Mouse (Mus musculus) forebrain, embryonic 13.5 days (tissue): ENCODE measurements around the gene Yaf2. TPM values are rescaled to one million over a fixed set of nuclear protein-coding genes. Genes with fewer than 3 reads are reported as not detected.
"Not testable (repeated sequence)": the region's sequence is repeated elsewhere in the genome, so short reads cannot be mapped to it uniquely, and the experiment has no call there.

Source experiments
- ATAC-seq: fragments of 200-750 bp; cut with Nextera tagmentation; 2 replicates; pipeline ENCODE4 v1.8.0; 2017
- H3K27ac ChIP-seq: fragments of 300-500 bp; sonication (generic); 2 replicates; pipeline ENCODE4 v1.5.1; 2015; ENCODE audit warnings: inconsistent platforms, mild to moderate bottlenecking, moderate library complexity
- H3K27me3 ChIP-seq: fragments of 300-500 bp; sonication (generic); 2 replicates; pipeline ENCODE4 v1.6.1; 2015; ENCODE audit warnings: mild to moderate bottlenecking, inconsistent platforms
- H3K36me3 ChIP-seq: fragments of 300-500 bp; sonication (generic); 2 replicates; pipeline ENCODE4 v1.6.1; 2015; ENCODE audit warnings: mild to moderate bottlenecking, inconsistent platforms; ENCODE audit not compliant: poor library complexity, severe bottlenecking
- H3K4me1 ChIP-seq: fragments of 300-500 bp; sonication (generic); 2 replicates; pipeline ENCODE4 v1.6.1; 2015; ENCODE audit warnings: inconsistent platforms
- H3K4me2 ChIP-seq: fragments of 300-500 bp; sonication (generic); 2 replicates; pipeline ENCODE4 v1.6.1; 2015; ENCODE audit warnings: inconsistent platforms, mild to moderate bottlenecking, moderate library complexity
- H3K4me3 ChIP-seq: fragments of 300-500 bp; sonication (generic); 2 replicates; pipeline ENCODE4 v1.5.1; 2015; ENCODE audit warnings: mild to moderate bottlenecking, inconsistent platforms
- H3K9ac ChIP-seq: fragments of 300-500 bp; sonication (generic); 2 replicates; pipeline ENCODE4 v1.6.1; 2015; ENCODE audit warnings: mild to moderate bottlenecking, inconsistent platforms
- H3K9me3 ChIP-seq: fragments of 300-500 bp; sonication (generic); replicated peaks from 2 replicates; pipeline ENCODE4 v1.6.1; 2016; ENCODE audit warnings: inconsistent platforms
- WGBS: fragments of 180-500 bp; shearing (Covaris S2); methylation state at CpG from one replicate; pipeline ENCODE4 v1.1.7; 2015; 5-methylcytosine and 5-hydroxymethylcytosine counted together
- polyA plus RNA-seq: library from polyadenylated mRNA; unstranded; fragments of >200 nt; fragmentation: Nextera tagmentation; extraction: Ambion mirVana; gene quantifications from 2 replicates; pipeline ENCODE4 v1.2.1, GENCODE M21; 2015

Yaf2 gene
- polyA plus RNA-seq, result 71.5 and 81.6 TPM in 2 replicates

DNA sequence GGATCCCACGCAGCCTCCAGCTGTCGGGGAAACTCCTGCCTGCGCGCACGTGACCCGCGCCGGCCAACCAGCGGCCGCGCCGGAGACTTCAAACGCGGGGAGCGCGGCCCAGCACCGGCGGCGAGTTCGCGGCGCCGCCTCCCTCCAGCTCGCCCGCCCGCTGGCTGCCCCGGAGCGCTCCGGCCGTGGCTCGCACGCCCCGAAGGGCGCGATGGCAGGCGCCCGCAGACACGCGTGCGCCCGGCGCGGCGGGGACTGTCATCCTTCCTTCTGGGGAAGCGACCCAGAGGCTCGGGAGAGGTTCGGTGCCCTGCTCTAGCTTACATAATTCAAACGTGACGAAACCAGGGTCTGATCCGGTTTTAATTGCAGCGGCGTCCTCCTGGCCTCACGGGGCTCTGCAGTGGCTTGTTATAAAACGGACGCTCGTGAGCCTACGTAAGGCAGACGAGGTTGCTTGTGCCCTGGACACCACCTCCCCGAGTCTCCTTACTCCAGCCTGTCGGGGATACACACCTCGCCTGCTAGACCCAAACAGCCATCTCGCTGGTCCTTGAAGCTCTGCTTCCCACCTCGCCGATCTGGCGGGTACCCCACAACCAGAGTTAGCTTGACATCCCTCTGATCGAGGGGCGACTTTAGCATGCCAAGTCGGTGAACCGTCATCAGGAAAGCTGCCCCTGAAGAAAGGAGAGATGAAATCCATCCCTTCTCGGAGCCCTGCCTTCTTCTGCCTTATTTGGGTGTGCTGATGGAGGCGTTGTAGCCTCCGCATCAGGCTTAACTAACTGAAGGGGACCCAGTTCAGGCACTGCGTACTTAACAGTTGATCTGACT lies at the start of gene Yaf2:
Gene Yaf2 (minus strand): TSS at position 11 of the 837 bp plus-strand sequence.
- Histone ChIP-seq H3K27me3 (no peaks in the 10 kb centered on the region), H3K4me3 (peak within 1 kb of the TSS; percentile 87), H3K9me3 (no peaks in the 10 kb centered on the region), H3K9ac (peak within 1 kb of the TSS; percentile 90), H3K36me3 (peaks cover 7% of the 10 kb centered on the region), H3K4me1 (peaks cover 19% of the 10 kb centered on the region), H3K4me2 (peak within 1 kb of the TSS; percentile 76), H3K27ac (peak within 1 kb of the TSS; percentile 85)
- ATAC-seq, result peak; percentile 97
- under 1% methylated on average over 48 of the region's 73 CpGs for WGBS

DNA sequence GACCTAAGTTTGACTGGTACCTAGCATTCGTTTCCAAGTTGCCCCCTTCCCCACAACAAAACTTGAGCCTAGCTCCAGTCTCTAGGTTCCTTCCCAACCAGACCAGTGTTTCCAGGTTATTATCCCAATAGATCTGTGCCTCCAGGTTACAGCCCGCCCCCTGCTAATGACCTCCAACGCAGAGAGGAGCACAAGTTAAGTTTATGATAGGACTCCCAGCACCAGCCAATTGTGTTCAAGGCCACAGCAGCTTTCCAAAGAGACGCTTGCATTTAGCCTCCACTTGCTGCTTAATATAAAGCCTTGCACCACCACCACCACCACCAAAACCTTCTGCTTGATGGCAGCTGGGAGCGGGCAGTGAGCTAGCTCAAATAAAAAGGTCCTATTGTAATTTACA lies 44.6 kb upstream of the Yaf2 start:
- no peak overlapping the region for H3K27ac ChIP-seq
- ATAC-seq, result no peak
- no peak overlapping the region for H3K4me3 ChIP-seq
- no peaks in the 10 kb centered on the region for H3K27me3 ChIP-seq
- H3K9me3 ChIP-seq, result no peaks in the 10 kb centered on the region
- H3K4me1 ChIP-seq, result no peaks in the 10 kb centered on the region
- peaks cover 22% of the 10 kb centered on the region for H3K36me3 ChIP-seq
- H3K9ac ChIP-seq, result no peak overlapping the region
- 77% methylated on average over 5 of the region's 5 CpGs for WGBS
- H3K4me2 ChIP-seq, result no peak overlapping the region

DNA sequence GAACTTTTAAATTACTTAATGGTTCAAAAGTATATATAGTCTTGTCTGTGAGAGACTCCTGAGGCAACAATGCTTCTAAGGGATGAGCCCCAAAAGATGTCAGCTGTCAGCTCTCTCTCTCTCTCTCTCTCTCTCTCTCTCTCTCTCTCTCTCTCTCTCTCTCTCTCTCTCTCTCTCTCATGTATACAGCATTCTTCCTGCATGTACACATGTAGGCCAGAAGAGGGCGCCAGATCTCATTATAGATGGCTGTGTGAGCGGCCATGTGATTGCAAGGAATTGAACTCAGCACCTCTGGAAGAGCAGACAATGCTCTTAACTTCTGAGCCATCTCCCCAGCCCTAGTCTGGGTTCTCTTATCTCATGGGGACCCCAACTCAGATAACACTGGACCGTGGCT lies 42.4 kb upstream of the Yaf2 start:
- Histone ChIP-seq H3K27me3 (no peaks in the 10 kb centered on the region), H3K9ac (no peak overlapping the region), H3K4me3 (no peak overlapping the region), H3K9me3 (no peaks in the 10 kb centered on the region), H3K27ac (no peak overlapping the region), H3K4me1 (no peaks in the 10 kb centered on the region), H3K36me3 (peaks cover 5% of the 10 kb centered on the region; the same call in 1 of the 2 replicates), H3K4me2 (no peak overlapping the region)
- no peak for ATAC-seq
- 65% methylated on average over 3 of the region's 3 CpGs for WGBS

- Histone ChIP-seq H3K4me2 (no peak overlapping the region), H3K4me3 (no peak overlapping the region), H3K9ac (no peak overlapping the region), H3K36me3 (no peaks in the 10 kb centered on the region), H3K27ac (no peak overlapping the region), H3K27me3 (no peaks in the 10 kb centered on the region), H3K9me3 (no peaks in the 10 kb centered on the region), H3K4me1 (no peaks in the 10 kb centered on the region)
- ATAC-seq, result no peak
- 91% methylated on average over 5 of the region's 5 CpGs for WGBS
Measured at GRCm38 (mm10) chr15:93375696-93376095, 39.0 kb upstream of the Yaf2 start.

DNA sequence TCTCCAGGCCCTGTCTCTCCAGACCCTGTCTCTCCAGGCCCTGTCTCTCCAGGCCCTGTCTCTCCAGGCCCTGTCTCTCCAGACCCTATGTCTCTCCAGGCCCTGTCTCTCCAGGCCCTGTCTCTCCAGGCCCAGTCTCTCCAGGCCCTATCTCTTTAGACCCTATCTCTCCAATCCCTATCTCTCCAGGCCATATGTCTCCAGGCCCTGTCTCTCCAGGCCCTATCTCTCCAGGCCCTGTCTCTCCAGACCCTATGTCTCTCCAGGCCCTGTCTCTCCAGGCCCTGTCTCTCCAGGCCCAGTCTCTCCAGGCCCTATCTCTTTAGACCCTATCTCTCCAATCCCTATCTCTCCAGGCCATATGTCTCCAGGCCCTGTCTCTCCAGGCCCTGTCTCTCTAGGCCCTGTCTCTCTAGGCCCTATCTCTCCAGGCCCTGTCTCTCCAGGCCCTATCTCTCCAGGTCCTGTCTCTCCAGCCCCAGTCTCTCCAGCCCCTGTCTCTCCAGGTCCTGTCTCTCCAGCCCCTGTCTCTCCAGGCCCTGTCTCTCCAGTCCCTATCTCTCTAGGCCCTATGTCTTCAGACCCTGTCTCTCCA lies 35.9 kb upstream of the Yaf2 start:
- not testable (repeated sequence) for H3K9me3 ChIP-seq, H3K9ac ChIP-seq, ATAC-seq, H3K4me3 ChIP-seq, H3K4me2 ChIP-seq, H3K27ac ChIP-seq, H3K4me1 ChIP-seq, H3K36me3 ChIP-seq, H3K27me3 ChIP-seq

- no peak overlapping the region for H3K4me3 ChIP-seq
- no peak overlapping the region for H3K27ac ChIP-seq
- H3K36me3 ChIP-seq, result no peaks in the 10 kb centered on the region
- no peak overlapping the region for H3K4me2 ChIP-seq
- H3K4me1 ChIP-seq, result no peaks in the 10 kb centered on the region
- H3K9ac ChIP-seq, result no peak overlapping the region
- H3K9me3 ChIP-seq, result no peaks in the 10 kb centered on the region
- ATAC-seq, result no peak
- 89% methylated on average over 2 of the region's 2 CpGs for WGBS
- no peaks in the 10 kb centered on the region for H3K27me3 ChIP-seq
Measured at GRCm38 (mm10) chr15:93371838-93372237, 35.1 kb upstream of the Yaf2 start.

- ATAC-seq, result no peak
Measured at GRCm38 (mm10) chr15:93368558-93368957, 31.8 kb upstream of the Yaf2 start.

GRCm38 (mm10) chr15:93365561-93365960 lies 28.8 kb upstream of the Yaf2 start:
- no peak overlapping the region for H3K4me2 ChIP-seq
- 91% methylated on average over 6 of the region's 6 CpGs for WGBS
- no peak for ATAC-seq

More at GRCm38 (mm10) chr15:93368558-93368957, 31.8 kb upstream of the Yaf2 start:
- no peak overlapping the region for H3K4me3 ChIP-seq
- H3K27me3 ChIP-seq, result no peaks in the 10 kb centered on the region
- no peaks in the 10 kb centered on the region for H3K9me3 ChIP-seq
- no peaks in the 10 kb centered on the region for H3K36me3 ChIP-seq
- H3K27ac ChIP-seq, result no peak overlapping the region
- no peaks in the 10 kb centered on the region for H3K4me1 ChIP-seq
- H3K4me2 ChIP-seq, result no peak overlapping the region
- H3K9ac ChIP-seq, result no peak overlapping the region
- 80% methylated on average over 9 of the region's 9 CpGs for WGBS

GRCm38 (mm10) chr15:93358346-93359095 lies 21.8 kb upstream of the Yaf2 start:
- Histone ChIP-seq H3K27me3 (no peaks in the 10 kb centered on the region), H3K36me3 (no peaks in the 10 kb centered on the region), H3K4me1 (no peaks in the 10 kb centered on the region), H3K27ac (no peak overlapping the region), H3K4me2 (no peak overlapping the region), H3K9ac (no peak overlapping the region), H3K4me3 (no peak overlapping the region), H3K9me3 (no peaks in the 10 kb centered on the region)
- 93% methylated on average over 18 of the region's 19 CpGs for WGBS
- ATAC-seq, result no peak

More at GRCm38 (mm10) chr15:93365561-93365960, 28.8 kb upstream of the Yaf2 start:
- no peaks in the 10 kb centered on the region for H3K36me3 ChIP-seq
- H3K27me3 ChIP-seq, result no peaks in the 10 kb centered on the region
- H3K9me3 ChIP-seq, result no peaks in the 10 kb centered on the region
- H3K9ac ChIP-seq, result no peak overlapping the region
- no peaks in the 10 kb centered on the region for H3K4me1 ChIP-seq
- no peak overlapping the region for H3K4me3 ChIP-seq
- no peak overlapping the region for H3K27ac ChIP-seq

- Histone ChIP-seq H3K4me2 (no peak overlapping the region), H3K9me3 (no peaks in the 10 kb centered on the region), H3K9ac (no peak overlapping the region), H3K27ac (no peak overlapping the region), H3K27me3 (no peaks in the 10 kb centered on the region), H3K4me1 (peaks cover 8% of the 10 kb centered on the region), H3K4me3 (no peak overlapping the region), H3K36me3 (no peaks in the 10 kb centered on the region)
- WGBS, result 91% methylated on average over 10 of the region's 10 CpGs
- no peak for ATAC-seq
Measured at GRCm38 (mm10) chr15:93340630-93341379, 4.1 kb upstream of the Yaf2 start.

GRCm38 (mm10) chr15:93336658-93336924 lies 144 bp downstream of the Yaf2 start:
- Histone ChIP-seq H3K4me1 (peaks cover 19% of the 10 kb centered on the region), H3K36me3 (peaks cover 7% of the 10 kb centered on the region), H3K4me3 (peak overlapping the region; percentile 87), H3K4me2 (peak overlapping the region; percentile 76), H3K9ac (peak overlapping the region; percentile 90), H3K9me3 (no peaks in the 10 kb centered on the region), H3K27me3 (no peaks in the 10 kb centered on the region), H3K27ac (peak overlapping the region; percentile 85)
- ATAC-seq, result no peak
- 0% methylated on average over 16 of the region's 52 CpGs for WGBS
